ENCODE assay signal across 32 mouse cellular contexts in genomic region chr7:113388470-113388869, GRCm38 (mm10). TPM values are rescaled to one million over a fixed set of nuclear protein-coding genes. Genes with fewer than 3 reads are reported as not detected.
"Had no signal": no experiment of that assay in that cellular context is flagged by ENCODE, and none has a peak within 500 bp of the region (broad histone marks: within the 10 kb centered on the region; RNA-seq: fewer than 3 reads in every experiment).

TSS of gene Pth (minus strand) at chr7:113388570.

- H3K36me3 ChIP-seq: embryonic facial prominence, embryonic 12.5 days; embryonic facial prominence, embryonic 13.5 days; embryonic facial prominence, embryonic 15.5 days; forebrain, embryonic 10.5 days; forebrain, embryonic 12.5 days; forebrain, embryonic 15.5 days had no signal

- H3K27me3 ChIP-seq: embryonic facial prominence, embryonic 12.5 days; embryonic facial prominence, embryonic 13.5 days; embryonic facial prominence, embryonic 15.5 days; forebrain, embryonic 12.5 days; forebrain, embryonic 13.5 days; forebrain, embryonic 15.5 days had no signal

- H3K4me1 ChIP-seq: embryonic facial prominence, embryonic 12.5 days; embryonic facial prominence, embryonic 13.5 days; embryonic facial prominence, embryonic 15.5 days; forebrain, embryonic 10.5 days; forebrain, embryonic 12.5 days; forebrain, embryonic 13.5 days; forebrain, embryonic 15.5 days had no signal

- H3K4me3 ChIP-seq: embryonic facial prominence, embryonic 12.5 days; embryonic facial prominence, embryonic 13.5 days; embryonic facial prominence, embryonic 15.5 days; erythroblast, embryonic 14.5 days; forebrain, embryonic 10.5 days; forebrain, embryonic 12.5 days; forebrain, embryonic 13.5 days; forebrain, embryonic 15.5 days; gastrocnemius, adult 2 months; heart, adult 2 months had no signal

- H3K9ac ChIP-seq: embryonic facial prominence, embryonic 12.5 days; embryonic facial prominence, embryonic 13.5 days; embryonic facial prominence, embryonic 15.5 days; forebrain, embryonic 12.5 days; forebrain, embryonic 13.5 days; forebrain, embryonic 15.5 days; forebrain, postnatal 0 days had no signal

- H3K27ac ChIP-seq: embryonic facial prominence, embryonic 12.5 days; embryonic facial prominence, embryonic 13.5 days; embryonic facial prominence, embryonic 15.5 days; forebrain, embryonic 10.5 days; forebrain, embryonic 12.5 days; forebrain, embryonic 13.5 days; forebrain, embryonic 15.5 days; gastrocnemius, adult 2 months; heart, adult 2 months had no signal

- DNase-seq: cerebellum, adult 2 months; cerebellum, adult 8-10 months; cerebellum, adult 9-10 months; cerebellum, adult 9-11 months; cerebellum, postnatal 10 days; cerebellum, postnatal 14 days; cerebellum, postnatal 25 days; cerebellum, postnatal 36 days; embryo, embryonic 11 days; forebrain, postnatal 0 days; gastrocnemius, adult 2 months; gastrocnemius, postnatal 10 days; gastrocnemius, postnatal 14 days; gastrocnemius, postnatal 25 days; gastrocnemius, postnatal 36 days; heart, adult 11 months; heart, adult 18-20 months; heart, adult 2 months had no signal

- H3K4me2 ChIP-seq: embryonic facial prominence, embryonic 12.5 days; embryonic facial prominence, embryonic 13.5 days; embryonic facial prominence, embryonic 15.5 days; forebrain, embryonic 12.5 days; forebrain, embryonic 13.5 days; forebrain, embryonic 15.5 days had no signal

- ATAC-seq: forebrain, embryonic 13.5 days; forebrain, embryonic 14.5 days; forebrain, embryonic 15.5 days; forebrain, embryonic 16.5 days; forebrain, postnatal 0 days had no signal

- H3K9me3 ChIP-seq: embryonic facial prominence, embryonic 12.5 days; embryonic facial prominence, embryonic 13.5 days; embryonic facial prominence, embryonic 15.5 days; forebrain, embryonic 10.5 days; forebrain, embryonic 12.5 days; forebrain, embryonic 13.5 days; forebrain, embryonic 15.5 days had no signal

RNA-seq across cellular contexts. Expression of gene Pth, which starts in this region (rescaled TPM):
- polyA plus RNA-seq: cerebellum, adult 2 months; cortical plate, adult 2 months; embryonic facial prominence, embryonic 13.5 days; erythroblast, embryonic 14.5 days; forebrain, embryonic 10.5 days; forebrain, embryonic 11.5 days; forebrain, embryonic 12.5 days; forebrain, embryonic 13.5 days; forebrain, embryonic 14.5 days; forebrain, embryonic 15.5 days; forebrain, embryonic 16.5 days; forebrain, postnatal 0 days; frontal cortex, adult 2 months; gonadal fat pad, adult 2 months; heart, adult 2 months had no signal
